Mouse (Mus musculus): ENCODE results near the gene Cfd. TPM values are rescaled to one million over a fixed set of nuclear protein-coding genes. Genes with fewer than 3 reads are reported as not detected.

The Cfd gene
- total and polyA plus RNA-seq, 3 experiments: 22.9 to 490 (median 98.7) TPM

GRCm38 (mm10) chr10:79858416-79859074 is 32.1 kb upstream of the Cfd start:
- 22% methylated on average over 17 of the region's 17 CpGs for WGBS
- Histone ChIP-seq H3K36me3 (ENCODE audit: control insufficient read depth, insufficient read depth, low read length) (peaks cover 8% of the 10 kb centered on the region; the same call in 1 of the 2 replicates), H3K27ac (peak overlapping the region; percentile 33), H3K79me2 (replicated peaks; ENCODE audit: control insufficient read depth, insufficient read depth, low read length) (peaks cover 7% of the 10 kb centered on the region), H3K9ac (ENCODE audit: low read depth, low read length) (no peak overlapping the region), H3K4me1 (ENCODE audit: control insufficient read depth, insufficient read depth, low read length) (peaks cover 33% of the 10 kb centered on the region), H3K27me3 (ENCODE audit: control insufficient read depth, insufficient read depth, low read length) (no peaks in the 10 kb centered on the region), H3K4me3 (no peak overlapping the region)
- peak; percentile 70 to 78 for DNase-seq
- TF ChIP-seq POLR2A (IDR thresholded peaks at IDR 0.05; ENCODE audit: insufficient read depth, low read depth, low read length) (no peak), EP300 (IDR thresholded peaks at IDR 0.05; ENCODE audit: insufficient read depth, low read depth, low read length) (no peak), CTCF (IDR thresholded peaks at IDR 0.05) (no peak)
- intact Hi-C loops (cut with DNase I): no loop called here

- Histone ChIP-seq H3K4me1 (ENCODE audit: control insufficient read depth, insufficient read depth, low read length) (peaks cover 33% of the 10 kb centered on the region), H3K36me3 (ENCODE audit: control insufficient read depth, insufficient read depth, low read length) (peaks cover 8% of the 10 kb centered on the region; the same call in 1 of the 2 replicates), H3K79me2 (replicated peaks; ENCODE audit: control insufficient read depth, insufficient read depth, low read length) (peaks cover 7% of the 10 kb centered on the region), H3K9ac (ENCODE audit: low read depth, low read length) (no peak overlapping the region), H3K4me3 (no peak overlapping the region), H3K27me3 (ENCODE audit: control insufficient read depth, insufficient read depth, low read length) (no peaks in the 10 kb centered on the region), H3K27ac (no peak overlapping the region; the same call in 1 of the 2 replicates)
- intact Hi-C loops (cut with DNase I): no loop called here
- DNase-seq: no peak
- WGBS: 51% methylated on average over 11 of the region's 11 CpGs
- TF ChIP-seq CTCF (IDR thresholded peaks at IDR 0.05) (no peak), POLR2A (IDR thresholded peaks at IDR 0.05; ENCODE audit: insufficient read depth, low read depth, low read length) (no peak), EP300 (IDR thresholded peaks at IDR 0.05; ENCODE audit: insufficient read depth, low read depth, low read length) (no peak)
Measured at GRCm38 (mm10) chr10:79859116-79859515, 31.5 kb upstream of the Cfd start.

- Histone ChIP-seq H3K27ac (no peak overlapping the region), H3K79me2 (replicated peaks; ENCODE audit: control insufficient read depth, insufficient read depth, low read length) (peaks cover 7% of the 10 kb centered on the region), H3K9ac (ENCODE audit: low read depth, low read length) (no peak overlapping the region), H3K36me3 (ENCODE audit: control insufficient read depth, insufficient read depth, low read length) (peaks cover 8% of the 10 kb centered on the region; the same call in 1 of the 2 replicates), H3K27me3 (ENCODE audit: control insufficient read depth, insufficient read depth, low read length) (no peaks in the 10 kb centered on the region), H3K4me3 (no peak overlapping the region), H3K4me1 (ENCODE audit: control insufficient read depth, insufficient read depth, low read length) (peaks cover 33% of the 10 kb centered on the region)
- TF ChIP-seq CTCF (IDR thresholded peaks at IDR 0.05): no peak
- no peak for DNase-seq
- 89% methylated on average over 26 of the region's 26 CpGs for whole genome bisulfite sequencing
- intact Hi-C loops (cut with DNase I): no loop called here
Measured at GRCm38 (mm10) chr10:79860079-79860911, 30.4 kb upstream of the Cfd start.

- Histone ChIP-seq H3K9ac (ENCODE audit: low read depth, low read length) (no peak overlapping the region), H3K4me1 (ENCODE audit: control insufficient read depth, insufficient read depth, low read length) (peaks cover 28% of the 10 kb centered on the region), H3K79me2 (replicated peaks; ENCODE audit: control insufficient read depth, insufficient read depth, low read length) (peaks cover 5% of the 10 kb centered on the region), H3K4me3 (no peak overlapping the region), H3K36me3 (ENCODE audit: control insufficient read depth, insufficient read depth, low read length) (peaks cover 8% of the 10 kb centered on the region; the same call in 1 of the 2 replicates), H3K27me3 (ENCODE audit: control insufficient read depth, insufficient read depth, low read length) (no peaks in the 10 kb centered on the region), H3K27ac (no peak overlapping the region)
- intact Hi-C loops (cut with DNase I): no loop called here
- 71% methylated on average over 25 of the region's 25 CpGs for WGBS
- TF ChIP-seq CTCF (IDR thresholded peaks at IDR 0.05): no peak
- no peak for TF ChIP-seq POLR2A (IDR thresholded peaks at IDR 0.05; ENCODE audit: insufficient read depth, low read depth, low read length)
- TF ChIP-seq EP300 (IDR thresholded peaks at IDR 0.05; ENCODE audit: insufficient read depth, low read depth, low read length): no peak
- DNase-seq: no peak
Measured at GRCm38 (mm10) chr10:79861230-79862048, 29.2 kb upstream of the Cfd start.

GRCm38 (mm10) chr10:79862049-79862788 is 28.4 kb upstream of the Cfd start:
- intact Hi-C loops (cut with DNase I): no loop called here
- H3K79me2 ChIP-seq (replicated peaks; ENCODE audit: control insufficient read depth, insufficient read depth, low read length): peaks cover 4% of the 10 kb centered on the region
- 83% methylated on average over 23 of the region's 23 CpGs for WGBS
- DNase-seq: no peak
- no peak overlapping the region for H3K4me3 ChIP-seq
- H3K36me3 ChIP-seq (ENCODE audit: control insufficient read depth, insufficient read depth, low read length): peaks cover 3% of the 10 kb centered on the region; the same call in 1 of the 2 replicates
- H3K9ac ChIP-seq (ENCODE audit: low read depth, low read length): no peak overlapping the region
- H3K27ac ChIP-seq: no peak overlapping the region
- H3K27me3 ChIP-seq (ENCODE audit: control insufficient read depth, insufficient read depth, low read length): no peaks in the 10 kb centered on the region
- TF ChIP-seq CTCF (IDR thresholded peaks at IDR 0.05) (no peak), POLR2A (IDR thresholded peaks at IDR 0.05; ENCODE audit: insufficient read depth, low read depth, low read length) (no peak), EP300 (IDR thresholded peaks at IDR 0.05; ENCODE audit: insufficient read depth, low read depth, low read length) (no peak)
- peaks cover 20% of the 10 kb centered on the region for H3K4me1 ChIP-seq (ENCODE audit: control insufficient read depth, insufficient read depth, low read length)

All from heart, adult 2 months (tissue).